Mouse (Mus musculus) limb, embryonic 10.5 days (tissue): ENCODE data around the gene Akr1c13. TPM values are rescaled to one million over a fixed set of nuclear protein-coding genes. Genes with fewer than 3 reads are reported as not detected.
"Not testable (repeated sequence)": the region's sequence is repeated elsewhere in the genome, so short reads cannot be mapped to it uniquely, and the experiment has no call there.

Experiments used
- DNase-seq: peaks from one replicate; pipeline ENCODE4 v3.0.0-alpha.2; 2017; ENCODE audit warnings: low spot score
- H3K27ac ChIP-seq: fragments of 300-500 bp; sonication (generic); 2 replicates; pipeline ENCODE4 v1.5.1; 2016; ENCODE audit warnings: mild to moderate bottlenecking
- H3K27me3 ChIP-seq: fragments of 300-500 bp; sonication (generic); 2 replicates; pipeline ENCODE4 v1.6.1; 2016; ENCODE audit warnings: low read depth, mild to moderate bottlenecking; ENCODE audit not compliant: poor library complexity, severe bottlenecking
- H3K36me3 ChIP-seq: fragments of 300-500 bp; sonication (generic); 2 replicates; pipeline ENCODE4 v1.6.1; 2016; ENCODE audit warnings: mild to moderate bottlenecking, moderate library complexity
- H3K4me1 ChIP-seq: fragments of 300-500 bp; sonication (generic); 2 replicates; pipeline ENCODE4 v1.6.1; 2016
- H3K4me3 ChIP-seq: fragments of 300-500 bp; sonication (generic); 2 replicates; pipeline ENCODE4 v1.5.1; 2016; ENCODE audit warnings: mild to moderate bottlenecking, moderate library complexity
- H3K9me3 ChIP-seq: fragments of 300-500 bp; sonication (generic); replicated peaks from 2 replicates; pipeline ENCODE4 v1.6.1; 2016; ENCODE audit warnings: mild to moderate bottlenecking
- whole genome bisulfite sequencing: fragments of 180-500 bp; shearing (Covaris S2); methylation state at CpG from one replicate; pipeline ENCODE4 v1.1.7; 2016; 5-methylcytosine and 5-hydroxymethylcytosine counted together
- polyA plus RNA-seq: library from polyadenylated mRNA; unstranded; fragments of >200 nt; fragmentation: Nextera tagmentation; extraction: Ambion mirVana; gene quantifications from 2 replicates; pipeline ENCODE4 v1.2.1, GENCODE M21; 2016

The Akr1c13 gene
- 0.87 and 1.1 TPM in 2 replicates for polyA plus RNA-seq

GRCm38 (mm10) chr13:4190904-4191303, at the start of gene Akr1c13:
Akr1c13 (plus strand) TSS chr13:4191150.
- Histone ChIP-seq H3K27me3 (no peaks in the 10 kb centered on the region), H3K4me1 (no peaks in the 10 kb centered on the region), H3K4me3 (no peak within 1 kb of the TSS), H3K9me3 (no peaks in the 10 kb centered on the region), H3K27ac (no peak within 1 kb of the TSS), H3K36me3 (no peaks in the 10 kb centered on the region)
- no peak for DNase-seq
- WGBS, result 65% methylated on average over 3 of the region's 3 CpGs

GRCm38 (mm10) chr13:4144261-4144660, 46.7 kb upstream of the Akr1c13 start:
- Histone ChIP-seq H3K27me3 (no peaks in the 10 kb centered on the region), H3K4me1 (no peaks in the 10 kb centered on the region), H3K9me3 (no peaks in the 10 kb centered on the region), H3K4me3 (no peak overlapping the region), H3K27ac (no peak overlapping the region), H3K36me3 (no peaks in the 10 kb centered on the region)
- DNase-seq, result no peak
- 78% methylated on average over 1 of the region's 1 CpGs for WGBS

GRCm38 (mm10) chr13:4150518-4150917, 40.4 kb upstream of the Akr1c13 start, which contains the start of gene Akr1c18:
Akr1c18 (minus strand) TSS chr13:4150654.
- H3K27me3 ChIP-seq, result no peaks in the 10 kb centered on the region
- no peaks in the 10 kb centered on the region for H3K36me3 ChIP-seq
- H3K27ac ChIP-seq, result no peak within 1 kb of the TSS
- DNase-seq, result no peak
- H3K4me3 ChIP-seq, result no peak within 1 kb of the TSS
- H3K4me1 ChIP-seq, result no peaks in the 10 kb centered on the region
- 84% methylated on average over 5 of the region's 5 CpGs for WGBS
- no peaks in the 10 kb centered on the region for H3K9me3 ChIP-seq

GRCm38 (mm10) chr13:4152908-4153307, 38.0 kb upstream of the Akr1c13 start:
- H3K4me1 ChIP-seq, result no peaks in the 10 kb centered on the region
- 85% methylated on average over 2 of the region's 2 CpGs for WGBS
- H3K4me3 ChIP-seq, result no peak overlapping the region

GRCm38 (mm10) chr13:4153593-4153992, 37.4 kb upstream of the Akr1c13 start:
- no peak overlapping the region for H3K4me3 ChIP-seq
- H3K36me3 ChIP-seq, result no peaks in the 10 kb centered on the region
- 80% methylated on average over 3 of the region's 3 CpGs for WGBS
- no peak overlapping the region for H3K27ac ChIP-seq
- no peaks in the 10 kb centered on the region for H3K27me3 ChIP-seq
- no peaks in the 10 kb centered on the region for H3K9me3 ChIP-seq
- no peak for DNase-seq
- H3K4me1 ChIP-seq, result no peaks in the 10 kb centered on the region

More at GRCm38 (mm10) chr13:4152908-4153307, 38.0 kb upstream of the Akr1c13 start:
- Histone ChIP-seq H3K9me3 (no peaks in the 10 kb centered on the region), H3K27ac (no peak overlapping the region), H3K27me3 (no peaks in the 10 kb centered on the region), H3K36me3 (no peaks in the 10 kb centered on the region)
- no peak for DNase-seq

GRCm38 (mm10) chr13:4155286-4155685, 35.7 kb upstream of the Akr1c13 start:
- whole genome bisulfite sequencing, result 83% methylated on average over 2 of the region's 2 CpGs
- DNase-seq, result no peak
- no peaks in the 10 kb centered on the region for H3K27me3 ChIP-seq

GRCm38 (mm10) chr13:4168006-4168405, 22.9 kb upstream of the Akr1c13 start:
- no peak for DNase-seq
- Histone ChIP-seq H3K36me3 (no peaks in the 10 kb centered on the region), H3K9me3 (no peaks in the 10 kb centered on the region), H3K27ac (no peak overlapping the region), H3K27me3 (no peaks in the 10 kb centered on the region), H3K4me1 (no peaks in the 10 kb centered on the region), H3K4me3 (no peak overlapping the region)
- WGBS, result 51% methylated on average over 1 of the region's 1 CpGs

More at GRCm38 (mm10) chr13:4155286-4155685, 35.7 kb upstream of the Akr1c13 start:
- Histone ChIP-seq H3K27ac (no peak overlapping the region), H3K36me3 (no peaks in the 10 kb centered on the region), H3K9me3 (no peaks in the 10 kb centered on the region), H3K4me3 (no peak overlapping the region), H3K4me1 (no peaks in the 10 kb centered on the region)

GRCm38 (mm10) chr13:4172978-4173377, 18.0 kb upstream of the Akr1c13 start:
- Histone ChIP-seq H3K36me3 (no peaks in the 10 kb centered on the region), H3K4me3 (no peak overlapping the region), H3K27ac (no peak overlapping the region), H3K27me3 (no peaks in the 10 kb centered on the region), H3K4me1 (no peaks in the 10 kb centered on the region), H3K9me3 (no peaks in the 10 kb centered on the region)
- no peak for DNase-seq
- WGBS, result 47% methylated on average over 2 of the region's 2 CpGs

- not testable (repeated sequence) for H3K27ac ChIP-seq, H3K36me3 ChIP-seq, H3K27me3 ChIP-seq, H3K4me1 ChIP-seq, H3K9me3 ChIP-seq, DNase-seq, H3K4me3 ChIP-seq
- 94% methylated on average over 4 of the region's 4 CpGs for WGBS
These were observed 9.6 kb upstream of the Akr1c13 start for GRCm38 (mm10) chr13:4181321-4181720.

GRCm38 (mm10) chr13:4183116-4183515, 7.8 kb upstream of the Akr1c13 start:
- WGBS, result 76% methylated on average over 9 of the region's 9 CpGs
- Histone ChIP-seq H3K4me3 (no peak overlapping the region), H3K9me3 (0 out of 2 replicates have a peak, but pooled peaks cover 2% of the 10 kb centered on the region), H3K27me3 (no peaks in the 10 kb centered on the region), H3K27ac (no peak overlapping the region), H3K4me1 (no peaks in the 10 kb centered on the region), H3K36me3 (no peaks in the 10 kb centered on the region)
- no peak for DNase-seq

GRCm38 (mm10) chr13:4186641-4187411, 4.1 kb upstream of the Akr1c13 start:
- not testable (repeated sequence) for H3K36me3 ChIP-seq, H3K27ac ChIP-seq, H3K27me3 ChIP-seq, H3K9me3 ChIP-seq, H3K4me3 ChIP-seq, H3K4me1 ChIP-seq
- peak; percentile 36 for DNase-seq
- 72% methylated on average over 7 of the region's 7 CpGs for WGBS

- DNase-seq, result no peak
- 90% methylated on average over 2 of the region's 2 CpGs for WGBS
- Histone ChIP-seq H3K4me1 (no peaks in the 10 kb centered on the region), H3K27me3 (no peaks in the 10 kb centered on the region), H3K36me3 (no peaks in the 10 kb centered on the region), H3K27ac (no peak overlapping the region), H3K4me3 (no peak overlapping the region), H3K9me3 (no peaks in the 10 kb centered on the region)
These were observed 2.8 kb upstream of the Akr1c13 start for GRCm38 (mm10) chr13:4188174-4188573.

- Histone ChIP-seq H3K27me3 (no peaks in the 10 kb centered on the region), H3K27ac (no peak overlapping the region), H3K9me3 (no peaks in the 10 kb centered on the region), H3K4me3 (no peak overlapping the region), H3K4me1 (no peaks in the 10 kb centered on the region), H3K36me3 (no peaks in the 10 kb centered on the region)
- no peak for DNase-seq
- WGBS, result 80% methylated on average over 3 of the region's 3 CpGs
These were observed 1.6 kb downstream of the Akr1c13 start for GRCm38 (mm10) chr13:4192511-4192910.
